In the genomic region with DNA sequence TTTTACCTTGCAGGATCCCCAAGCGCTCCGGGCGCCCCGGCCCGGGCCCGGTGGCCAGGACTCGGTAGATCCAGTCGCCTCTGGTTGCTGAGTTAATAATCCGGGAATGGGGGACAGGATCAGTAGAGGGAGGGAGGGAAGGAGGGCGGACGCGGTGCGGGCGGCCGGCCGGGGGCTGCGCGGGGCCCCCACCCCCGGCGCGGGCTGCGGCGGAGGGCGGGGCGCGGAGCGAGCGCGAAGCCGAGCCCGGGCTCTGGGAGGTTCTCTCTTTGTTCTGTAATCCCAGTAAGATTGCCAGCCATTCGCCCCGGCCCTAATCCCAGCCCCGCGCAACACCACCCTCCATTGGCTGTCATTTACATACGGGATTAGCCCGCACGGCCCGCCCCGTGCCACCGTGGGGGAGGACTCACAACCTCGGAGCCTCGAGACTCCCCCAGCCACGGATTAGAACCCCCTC, we compare ENCODE assay signal across 8 mouse cellular contexts. TPM values are rescaled to one million over a fixed set of nuclear protein-coding genes. Genes with fewer than 3 reads are reported as not detected.
DNase-seq lines count a peak whose midpoint lies in the region; ATAC-seq lines count a peak whose summit lies in the region.

A gene (minus strand): TSS at position 214 of the 460 bp plus-strand sequence.

- peak within 1 kb of the TSS; percentile 91 for H3K4me2 ChIP-seq in embryonic facial prominence, embryonic 13.5 days
- peak within 1 kb of the TSS; percentile 89 for H3K4me2 ChIP-seq in limb, embryonic 12.5 days
- peak within 1 kb of the TSS; percentile 78 for H3K4me2 ChIP-seq in midbrain, embryonic 13.5 days (replicated peaks)
- peak within 1 kb of the TSS; percentile 72 for H3K4me2 ChIP-seq in stomach, embryonic 15.5 days

- under 1% methylated on average over 44 of the region's 44 CpGs for WGBS in embryonic facial prominence, embryonic 13.5 days
- 1% methylated on average over 44 of the region's 44 CpGs for WGBS in limb, embryonic 12.5 days
- 0% methylated on average over 31 of the region's 44 CpGs for WGBS in midbrain, embryonic 13.5 days
- WGBS in stomach, embryonic 15.5 days, result under 1% methylated on average over 44 of the region's 44 CpGs

- H3K4me1 ChIP-seq in embryonic facial prominence, embryonic 13.5 days, result peaks cover 26% of the 10 kb centered on the region
- H3K4me1 ChIP-seq in limb, embryonic 12.5 days (replicated peaks), result peaks cover 21% of the 10 kb centered on the region
- H3K4me1 ChIP-seq in midbrain, embryonic 13.5 days (replicated peaks), result peaks cover 27% of the 10 kb centered on the region
- H3K4me1 ChIP-seq in stomach, embryonic 15.5 days, result peaks cover 17% of the 10 kb centered on the region

- peaks cover 21% of the 10 kb centered on the region for H3K36me3 ChIP-seq in embryonic facial prominence, embryonic 13.5 days
- peaks cover 18% of the 10 kb centered on the region for H3K36me3 ChIP-seq in limb, embryonic 12.5 days
- peaks cover 19% of the 10 kb centered on the region for H3K36me3 ChIP-seq in midbrain, embryonic 13.5 days
- H3K36me3 ChIP-seq in stomach, embryonic 15.5 days, result peaks cover 6% of the 10 kb centered on the region

- no peaks in the 10 kb centered on the region for H3K27me3 ChIP-seq in embryonic facial prominence, embryonic 13.5 days
- H3K27me3 ChIP-seq in limb, embryonic 12.5 days, result no peaks in the 10 kb centered on the region
- no peaks in the 10 kb centered on the region for H3K27me3 ChIP-seq in midbrain, embryonic 13.5 days
- no peaks in the 10 kb centered on the region for H3K27me3 ChIP-seq in stomach, embryonic 15.5 days (replicated peaks)

- no peaks in the 10 kb centered on the region; the same call in 1 of the 2 replicates for H3K9me3 ChIP-seq in embryonic facial prominence, embryonic 13.5 days
- H3K9me3 ChIP-seq in limb, embryonic 12.5 days, result 0 out of 2 replicates have a peak, but pooled peaks cover 3% of the 10 kb centered on the region
- H3K9me3 ChIP-seq in midbrain, embryonic 13.5 days, result peaks cover 5% of the 10 kb centered on the region; the same call in 1 of the 2 replicates
- H3K9me3 ChIP-seq in stomach, embryonic 15.5 days, result no peaks in the 10 kb centered on the region

- H3K4me3 ChIP-seq in embryonic facial prominence, embryonic 13.5 days, result peak within 1 kb of the TSS; percentile 67
- peak within 1 kb of the TSS; percentile 79 for H3K4me3 ChIP-seq in limb, embryonic 12.5 days (replicated peaks)
- peak within 1 kb of the TSS; percentile 72 for H3K4me3 ChIP-seq in midbrain, embryonic 13.5 days (replicated peaks)
- H3K4me3 ChIP-seq in stomach, embryonic 15.5 days (replicated peaks), result peak within 1 kb of the TSS; percentile 74

- peak within 1 kb of the TSS; percentile 89 for H3K9ac ChIP-seq in embryonic facial prominence, embryonic 13.5 days
- peak within 1 kb of the TSS; percentile 96 for H3K9ac ChIP-seq in limb, embryonic 12.5 days (replicated peaks)
- H3K9ac ChIP-seq in midbrain, embryonic 13.5 days (replicated peaks), result peak within 1 kb of the TSS; percentile 84
- peak within 1 kb of the TSS; percentile 71 for H3K9ac ChIP-seq in stomach, embryonic 15.5 days

- H3K27ac ChIP-seq in embryonic facial prominence, embryonic 13.5 days, result peak within 1 kb of the TSS; percentile 93
- H3K27ac ChIP-seq in limb, embryonic 12.5 days, result peak within 1 kb of the TSS; percentile 94
- H3K27ac ChIP-seq in midbrain, embryonic 13.5 days, result peak within 1 kb of the TSS; percentile 89
- H3K27ac ChIP-seq in stomach, embryonic 15.5 days, result peak within 1 kb of the TSS; percentile 87

- peak; percentile 73 for DNase-seq in 3T3-L1 (ENCODE audit: low read depth, low spot score)
- DNase-seq in adrenal gland, postnatal 25 days, result peak; percentile 76
- peak; percentile 66 to 72 for DNase-seq in heart, adult 9 months (ENCODE audit: low spot score in 2 of 2)
- peak; percentile 87 for DNase-seq in kidney, adult 9 months

- ATAC-seq in embryonic facial prominence, embryonic 13.5 days (ENCODE audit: insufficient number of reproducible peaks, insufficient read depth, low FRiP score, low TSS enrichment, low read depth), result peak; percentile 84
- ATAC-seq in limb, embryonic 12.5 days (ENCODE audit: insufficient number of reproducible peaks, insufficient read depth, low FRiP score, low TSS enrichment, low read depth), result peak; percentile 83
- peak; percentile 88 for ATAC-seq in midbrain, embryonic 13.5 days
- peak; percentile 81 for ATAC-seq in stomach, embryonic 15.5 days (ENCODE audit: insufficient read depth, low FRiP score, low read depth)

RNA-seq across cellular contexts. Expression of the gene that starts here (rescaled TPM):
- total RNA-seq in adrenal gland, postnatal 25 days (2021), result 52.0 and 80.0 TPM in 2 replicates
- polyA plus RNA-seq in embryonic facial prominence, embryonic 13.5 days (2015; fragmentation: Nextera tagmentation; extraction: Ambion mirVana), result 130 TPM in 2 replicates
- 149 and 178 TPM in 2 replicates for polyA plus RNA-seq in limb, embryonic 12.5 days (2016; fragmentation: Nextera tagmentation; extraction: Ambion mirVana)
- 89.6 and 96.6 TPM in 2 replicates for polyA plus RNA-seq in midbrain, embryonic 13.5 days (2015; fragmentation: Nextera tagmentation; extraction: Ambion mirVana)
- 83.6 and 90.8 TPM in 2 replicates for polyA plus RNA-seq in stomach, embryonic 15.5 days (2015; fragmentation: Nextera tagmentation; extraction: Ambion mirVana)

Comparison
In these comparisons a context has a peak if more than half of its experiments do, and no peak if none do; other contexts are left out.
1. Peak in every context shown above with its lines: DNase-seq, ATAC-seq, H3K4me3 ChIP-seq and H3K27ac ChIP-seq.